Mouse (Mus musculus): Measurements from ENCODE around the gene Snx12.

Snx12 gene

GRCm38 (mm10) chrX:101221834-101222795 lies at the start of gene Snx12:
Snx12 (minus strand) TSS chrX:101222563.
- DNase-seq (ENCODE audit: low spot score in 2 of 2), result peak; percentile 93 to 95

- no peak for DNase-seq (ENCODE audit: low spot score in 2 of 2)
Measured at GRCm38 (mm10) chrX:101268755-101269124, 46.4 kb upstream of the Snx12 start, which contains the start of gene Gm20489. Gm20489 (minus strand) TSS chrX:101269023.

GRCm38 (mm10) chrX:101268025-101268754 lies 45.8 kb upstream of the Snx12 start, which contains the start of gene Il2rg:
Il2rg (minus strand) TSS chrX:101268255.
- DNase-seq (ENCODE audit: low spot score in 2 of 2), result peak in 1 of 2 experiments; percentile 37

- no peak for DNase-seq (ENCODE audit: low spot score in 2 of 2)
Measured at GRCm38 (mm10) chrX:101266631-101267030, 44.3 kb upstream of the Snx12 start.

GRCm38 (mm10) chrX:101263892-101264291 lies 41.5 kb upstream of the Snx12 start, which contains the start of gene Gm614:
Gm614 (minus strand) TSS chrX:101263992.
- no peak for DNase-seq (ENCODE audit: low spot score in 2 of 2)

GRCm38 (mm10) chrX:101260441-101261325 lies 38.3 kb upstream of the Snx12 start:
- no peak for DNase-seq (ENCODE audit: low spot score in 2 of 2)

- DNase-seq (ENCODE audit: low spot score in 2 of 2), result no peak
Measured at GRCm38 (mm10) chrX:101256603-101257002, 34.2 kb upstream of the Snx12 start.

GRCm38 (mm10) chrX:101254740-101255139 lies 32.4 kb upstream of the Snx12 start:
- no peak for DNase-seq (ENCODE audit: low spot score in 2 of 2)

- peak; percentile 89 to 90 for DNase-seq (ENCODE audit: low spot score in 2 of 2)
Measured at GRCm38 (mm10) chrX:101253952-101254729, 31.8 kb upstream of the Snx12 start, which contains the start of gene Foxo4. Foxo4 (plus strand) TSS chrX:101254528.

GRCm38 (mm10) chrX:101245011-101245410 lies 22.6 kb upstream of the Snx12 start:
- no peak for DNase-seq (ENCODE audit: low spot score in 2 of 2)

- DNase-seq (ENCODE audit: low spot score in 2 of 2), result no peak
Measured at GRCm38 (mm10) chrX:101222796-101223162, 416 bp upstream of the Snx12 start.

GRCm38 (mm10) chrX:101189285-101189684 lies 33.1 kb downstream of the Snx12 start:
- no peak for DNase-seq (ENCODE audit: low spot score in 2 of 2)

GRCm38 (mm10) chrX:101187647-101188046 lies 34.7 kb downstream of the Snx12 start:
- no peak for DNase-seq (ENCODE audit: low spot score in 2 of 2)

- DNase-seq (ENCODE audit: low spot score in 2 of 2), result no peak
Measured at GRCm38 (mm10) chrX:101173388-101173787, 49.0 kb downstream of the Snx12 start.

- no peak for DNase-seq (ENCODE audit: low spot score in 2 of 2)
Measured at GRCm38 (mm10) chrX:101168425-101168824, 53.9 kb downstream of the Snx12 start.

GRCm38 (mm10) chrX:101163739-101164138 lies 58.6 kb downstream of the Snx12 start:
- no peak for DNase-seq (ENCODE audit: low spot score in 2 of 2)

GRCm38 (mm10) chrX:101163278-101163677 lies 59.1 kb downstream of the Snx12 start:
- no peak for DNase-seq (ENCODE audit: low spot score in 2 of 2)

GRCm38 (mm10) chrX:101162532-101162931 lies 59.8 kb downstream of the Snx12 start:
- DNase-seq (ENCODE audit: low spot score in 2 of 2), result no peak

GRCm38 (mm10) chrX:101157488-101157887 lies 64.9 kb downstream of the Snx12 start:
- DNase-seq (ENCODE audit: low spot score in 2 of 2), result no peak

GRCm38 (mm10) chrX:101156369-101156768 lies 66.0 kb downstream of the Snx12 start:
- DNase-seq (ENCODE audit: low spot score in 2 of 2), result no peak

GRCm38 (mm10) chrX:101147506-101147905 lies 74.9 kb downstream of the Snx12 start:
- no peak for DNase-seq (ENCODE audit: low spot score in 2 of 2)
